Mouse (Mus musculus): ENCODE measurements around the gene Vmn2r29. TPM values are rescaled to one million over a fixed set of nuclear protein-coding genes. Genes with fewer than 3 reads are reported as not detected.

The Vmn2r29 gene
- polyA plus RNA-seq, 1 experiment from 2014 or later = 0.21 TPM

- 71% methylated on average over 1 of the region's 1 CpGs for WGBS (ENCODE audit: insufficient replicate concordance)
- Histone ChIP-seq H3K4me3 (ENCODE audit: low read depth, low read length) (no peak overlapping the region), H3K36me3 (ENCODE audit: control insufficient read depth, insufficient read depth) (peaks cover 3% of the 10 kb centered on the region), H3K4me1 (ENCODE audit: control insufficient read depth, low read depth, low read length) (peaks cover 5% of the 10 kb centered on the region; the same call in 1 of the 2 replicates), H3K27me3 (ENCODE audit: control insufficient read depth, insufficient read depth, low read depth, low read length) (no peaks in the 10 kb centered on the region), H3K9me3 (replicated peaks; ENCODE audit: control insufficient read depth, low read length) (no peaks in the 10 kb centered on the region), H3K4me2 (ENCODE audit: low read depth, low read length) (no peak overlapping the region), H3K9ac (ENCODE audit: low read depth, low read length) (no peak overlapping the region), H3K27ac (ENCODE audit: low read length) (no peak overlapping the region)
- no peak for ATAC-seq (ENCODE audit: low read depth)
Observed at GRCm38 (mm10) chr7:7185897-7186296, 61.2 kb downstream of the Vmn2r29 start.

Other genes with a start within 250 kb of the Vmn2r29 start
- gene Zfp954, start 125.8 kb downstream of the Vmn2r29 start, polyA plus RNA-seq (2015; fragmentation: Nextera tagmentation; extraction: Ambion mirVana) = 4.2 TPM in 2 replicates
- gene Zfp773, start 110.6 kb downstream of the Vmn2r29 start, polyA plus RNA-seq (2015; fragmentation: Nextera tagmentation; extraction: Ambion mirVana) = 0.32 and 0.35 TPM in 2 replicates
- gene Zfp418, start 76.0 kb downstream of the Vmn2r29 start, polyA plus RNA-seq (2015; fragmentation: Nextera tagmentation; extraction: Ambion mirVana) = 0.30 and 0.37 TPM in 2 replicates
- 1.1 and 1.2 TPM in 2 replicates for gene Zfp772, start 37.3 kb downstream of the Vmn2r29 start, polyA plus RNA-seq (2015; fragmentation: Nextera tagmentation; extraction: Ambion mirVana)
- 0.69 and 0.79 TPM in 2 replicates for gene Gm45844, start 31.0 kb upstream of the Vmn2r29 start, polyA plus RNA-seq (2015; fragmentation: Nextera tagmentation; extraction: Ambion mirVana)
- gene Clcn4, start 53.5 kb upstream of the Vmn2r29 start, polyA plus RNA-seq (2015; fragmentation: Nextera tagmentation; extraction: Ambion mirVana) = 12.8 and 13.2 TPM in 2 replicates
- gene Vmn2r30, start 90.3 kb upstream of the Vmn2r29 start, polyA plus RNA-seq (2015; fragmentation: Nextera tagmentation; extraction: Ambion mirVana) = not detected in 2 replicates
- gene Gm45783, start 127.2 kb upstream of the Vmn2r29 start, polyA plus RNA-seq (2015; fragmentation: Nextera tagmentation; extraction: Ambion mirVana) = not detected in 2 replicates
- gene Vmn2r31, start 152.4 kb upstream of the Vmn2r29 start, polyA plus RNA-seq (2015; fragmentation: Nextera tagmentation; extraction: Ambion mirVana) = not detected in 2 replicates
- not detected in 2 replicates for gene Vmn2r32, start 232.7 kb upstream of the Vmn2r29 start, polyA plus RNA-seq (2015; fragmentation: Nextera tagmentation; extraction: Ambion mirVana)

Data from liver, embryonic 16.5 days (tissue).